Mouse (Mus musculus): ENCODE measurements around the gene Cplx2. TPM values are rescaled to one million over a fixed set of nuclear protein-coding genes. Genes with fewer than 3 reads are reported as not detected.

Cplx2 gene
- polyA plus RNA-seq, 1 experiment from 2014 or later, result 41.9 TPM

- ATAC-seq (ENCODE audit: low FRiP score, low TSS enrichment), result peak; percentile 68
- peak; percentile 77 for DNase-seq
- Histone ChIP-seq H3K4me3 (replicated peaks; ENCODE audit: low read depth, low read length) (no peak overlapping the region), H3K27me3 (ENCODE audit: control insufficient read depth, insufficient read depth, low read length) (no peaks in the 10 kb centered on the region), H3K4me1 (ENCODE audit: control insufficient read depth, insufficient read depth, low read length) (peaks cover 42% of the 10 kb centered on the region), H3K27ac (replicated peaks; ENCODE audit: low read depth, low read length) (0 out of 2 replicates have a peak overlapping the region, but pooled peaks have one; percentile 32), H3K9ac (replicated peaks; ENCODE audit: low read length) (no peak overlapping the region), H3K36me3 (ENCODE audit: control insufficient read depth, insufficient read depth, low read length) (no peaks in the 10 kb centered on the region), H3K9me3 (ENCODE audit: control insufficient read depth, low read length) (no peaks in the 10 kb centered on the region), H3K4me2 (ENCODE audit: low read length) (no peak overlapping the region)
- WGBS, result 32% methylated on average over 22 of the region's 22 CpGs
These were observed 39.1 kb upstream of the Cplx2 start for GRCm38 (mm10) chr13:54331825-54332675.

- Histone ChIP-seq H3K4me1 (ENCODE audit: control insufficient read depth, insufficient read depth, low read length) (peaks cover 39% of the 10 kb centered on the region), H3K9ac (replicated peaks; ENCODE audit: low read length) (no peak overlapping the region)
- 78% methylated on average over 8 of the region's 8 CpGs for WGBS
These were observed 38.1 kb upstream of the Cplx2 start for GRCm38 (mm10) chr13:54332921-54333477.

GRCm38 (mm10) chr13:54337058-54337457 is 34.1 kb upstream of the Cplx2 start:
- no peak for ATAC-seq (ENCODE audit: low FRiP score, low TSS enrichment)
- H3K4me2 ChIP-seq (ENCODE audit: low read length), result no peak overlapping the region

More at GRCm38 (mm10) chr13:54332921-54333477, 38.1 kb upstream of the Cplx2 start:
- H3K36me3 ChIP-seq (ENCODE audit: control insufficient read depth, insufficient read depth, low read length), result no peaks in the 10 kb centered on the region
- no peak overlapping the region for H3K4me3 ChIP-seq (replicated peaks; ENCODE audit: low read depth, low read length)
- H3K9me3 ChIP-seq (ENCODE audit: control insufficient read depth, low read length), result no peaks in the 10 kb centered on the region
- H3K4me2 ChIP-seq (ENCODE audit: low read length), result no peak overlapping the region
- no peak overlapping the region for H3K27ac ChIP-seq (replicated peaks; ENCODE audit: low read depth, low read length)
- no peaks in the 10 kb centered on the region for H3K27me3 ChIP-seq (ENCODE audit: control insufficient read depth, insufficient read depth, low read length)
- DNase-seq (no peak), ATAC-seq (ENCODE audit: low FRiP score, low TSS enrichment) (no peak)

GRCm38 (mm10) chr13:54337541-54337940 is 33.6 kb upstream of the Cplx2 start:
- Histone ChIP-seq H3K4me1 (ENCODE audit: control insufficient read depth, insufficient read depth, low read length) (peaks cover 6% of the 10 kb centered on the region; the same call in 1 of the 2 replicates), H3K27me3 (ENCODE audit: control insufficient read depth, insufficient read depth, low read length) (no peaks in the 10 kb centered on the region), H3K4me3 (replicated peaks; ENCODE audit: low read depth, low read length) (no peak overlapping the region), H3K9me3 (ENCODE audit: control insufficient read depth, low read length) (no peaks in the 10 kb centered on the region), H3K27ac (replicated peaks; ENCODE audit: low read depth, low read length) (no peak overlapping the region), H3K9ac (replicated peaks; ENCODE audit: low read length) (no peak overlapping the region), H3K4me2 (ENCODE audit: low read length) (no peak overlapping the region), H3K36me3 (ENCODE audit: control insufficient read depth, insufficient read depth, low read length) (no peaks in the 10 kb centered on the region)
- DNase-seq, result no peak
- no peak for ATAC-seq (ENCODE audit: low FRiP score, low TSS enrichment)
- 60% methylated on average over 7 of the region's 7 CpGs for WGBS

More at GRCm38 (mm10) chr13:54337058-54337457, 34.1 kb upstream of the Cplx2 start:
- no peaks in the 10 kb centered on the region for H3K27me3 ChIP-seq (ENCODE audit: control insufficient read depth, insufficient read depth, low read length)
- DNase-seq, result peak; percentile 28
- H3K36me3 ChIP-seq (ENCODE audit: control insufficient read depth, insufficient read depth, low read length), result no peaks in the 10 kb centered on the region
- H3K27ac ChIP-seq (replicated peaks; ENCODE audit: low read depth, low read length), result no peak overlapping the region
- no peak overlapping the region for H3K9ac ChIP-seq (replicated peaks; ENCODE audit: low read length)
- peaks cover 11% of the 10 kb centered on the region for H3K4me1 ChIP-seq (ENCODE audit: control insufficient read depth, insufficient read depth, low read length)
- 47% methylated on average over 6 of the region's 6 CpGs for WGBS
- H3K9me3 ChIP-seq (ENCODE audit: control insufficient read depth, low read length), result no peaks in the 10 kb centered on the region
- no peak overlapping the region for H3K4me3 ChIP-seq (replicated peaks; ENCODE audit: low read depth, low read length)

GRCm38 (mm10) chr13:54338815-54339214 is 32.3 kb upstream of the Cplx2 start:
- no peaks in the 10 kb centered on the region for H3K9me3 ChIP-seq (ENCODE audit: control insufficient read depth, low read length)
- no peak overlapping the region for H3K4me3 ChIP-seq (replicated peaks; ENCODE audit: low read depth, low read length)
- H3K27me3 ChIP-seq (ENCODE audit: control insufficient read depth, insufficient read depth, low read length), result no peaks in the 10 kb centered on the region
- no peaks in the 10 kb centered on the region; the same call in 1 of the 2 replicates for H3K4me1 ChIP-seq (ENCODE audit: control insufficient read depth, insufficient read depth, low read length)
- no peaks in the 10 kb centered on the region for H3K36me3 ChIP-seq (ENCODE audit: control insufficient read depth, insufficient read depth, low read length)
- WGBS, result 93% methylated on average over 5 of the region's 5 CpGs
- ATAC-seq (ENCODE audit: low FRiP score, low TSS enrichment) (no peak), DNase-seq (no peak)
- H3K9ac ChIP-seq (replicated peaks; ENCODE audit: low read length), result no peak overlapping the region
- H3K4me2 ChIP-seq (ENCODE audit: low read length), result no peak overlapping the region
- no peak overlapping the region for H3K27ac ChIP-seq (replicated peaks; ENCODE audit: low read depth, low read length)

GRCm38 (mm10) chr13:54345885-54346647 is 25.1 kb upstream of the Cplx2 start:
- H3K9ac ChIP-seq (replicated peaks; ENCODE audit: low read length), result no peak overlapping the region
- H3K4me1 ChIP-seq (ENCODE audit: control insufficient read depth, insufficient read depth, low read length), result no peaks in the 10 kb centered on the region
- ATAC-seq (ENCODE audit: low FRiP score, low TSS enrichment) (peak; percentile 83), DNase-seq (peak; percentile 61)
- no peaks in the 10 kb centered on the region for H3K9me3 ChIP-seq (ENCODE audit: control insufficient read depth, low read length)
- no peak overlapping the region for H3K4me3 ChIP-seq (replicated peaks; ENCODE audit: low read depth, low read length)
- H3K27ac ChIP-seq (replicated peaks; ENCODE audit: low read depth, low read length), result peak overlapping the region; percentile 57
- H3K36me3 ChIP-seq (ENCODE audit: control insufficient read depth, insufficient read depth, low read length), result no peaks in the 10 kb centered on the region
- H3K27me3 ChIP-seq (ENCODE audit: control insufficient read depth, insufficient read depth, low read length), result no peaks in the 10 kb centered on the region
- no peak overlapping the region for H3K4me2 ChIP-seq (ENCODE audit: low read length)
- 33% methylated on average over 15 of the region's 15 CpGs for WGBS

GRCm38 (mm10) chr13:54348011-54348410 is 23.1 kb upstream of the Cplx2 start:
- Histone ChIP-seq H3K27me3 (ENCODE audit: control insufficient read depth, insufficient read depth, low read length) (no peaks in the 10 kb centered on the region), H3K4me2 (ENCODE audit: low read length) (no peak overlapping the region), H3K36me3 (ENCODE audit: control insufficient read depth, insufficient read depth, low read length) (no peaks in the 10 kb centered on the region), H3K27ac (replicated peaks; ENCODE audit: low read depth, low read length) (no peak overlapping the region), H3K4me1 (ENCODE audit: control insufficient read depth, insufficient read depth, low read length) (no peaks in the 10 kb centered on the region), H3K4me3 (replicated peaks; ENCODE audit: low read depth, low read length) (no peak overlapping the region), H3K9me3 (ENCODE audit: control insufficient read depth, low read length) (no peaks in the 10 kb centered on the region), H3K9ac (replicated peaks; ENCODE audit: low read length) (no peak overlapping the region)
- 85% methylated on average over 5 of the region's 5 CpGs for WGBS
- no peak for ATAC-seq (ENCODE audit: low FRiP score, low TSS enrichment)
- no peak for DNase-seq

GRCm38 (mm10) chr13:54349126-54349759 is 21.9 kb upstream of the Cplx2 start:
- H3K36me3 ChIP-seq (ENCODE audit: control insufficient read depth, insufficient read depth, low read length), result no peaks in the 10 kb centered on the region

More at GRCm38 (mm10) chr13:54349126-54349759, 21.9 kb upstream of the Cplx2 start:
- no peak overlapping the region for H3K4me3 ChIP-seq (replicated peaks; ENCODE audit: low read depth, low read length)
- no peaks in the 10 kb centered on the region for H3K9me3 ChIP-seq (ENCODE audit: control insufficient read depth, low read length)
- H3K27me3 ChIP-seq (ENCODE audit: control insufficient read depth, insufficient read depth, low read length), result no peaks in the 10 kb centered on the region
- no peak overlapping the region for H3K27ac ChIP-seq (replicated peaks; ENCODE audit: low read depth, low read length)
- no peak overlapping the region for H3K9ac ChIP-seq (replicated peaks; ENCODE audit: low read length)
- DNase-seq (no peak), ATAC-seq (ENCODE audit: low FRiP score, low TSS enrichment) (no peak)
- no peaks in the 10 kb centered on the region for H3K4me1 ChIP-seq (ENCODE audit: control insufficient read depth, insufficient read depth, low read length)
- WGBS, result 83% methylated on average over 10 of the region's 10 CpGs
- no peak overlapping the region for H3K4me2 ChIP-seq (ENCODE audit: low read length)

All from midbrain, embryonic 14.5 days (tissue).